In genomic region chr4:136248464-136249331, GRCm38 (mm10) we compare ENCODE assay signal across 8 mouse cellular contexts. TPM values are rescaled to one million over a fixed set of nuclear protein-coding genes. Genes with fewer than 3 reads are reported as not detected.
DNase-seq lines count a peak whose midpoint lies in the region; ATAC-seq and TF ChIP-seq lines count a peak whose summit lies in the region.

No protein-coding gene starts in this region.

- peak; percentile 46; the same call in 1 of the 2 replicates for TF ChIP-seq EP300 in ES-Bruce4 (IDR thresholded peaks at IDR 0.05; ENCODE audit: insufficient read depth, low read depth, low read length)

- whole genome bisulfite sequencing in hindbrain, embryonic 10.5 days = under 1% methylated on average over 37 of the region's 37 CpGs
- under 1% methylated on average over 36 of the region's 37 CpGs for WGBS in limb, embryonic 11.5 days
- under 1% methylated on average over 37 of the region's 37 CpGs for WGBS in neural tube, embryonic 15.5 days

- peak overlapping the region; percentile 71 for H3K9ac ChIP-seq in ES-Bruce4 (ENCODE audit: low read depth, poor library complexity, severe bottlenecking)
- H3K9ac ChIP-seq in limb, embryonic 11.5 days (ENCODE audit: low read length) = 0 out of 2 replicates have a peak overlapping the region, but pooled peaks have one; percentile 3
- no peak overlapping the region for H3K9ac ChIP-seq in neural tube, embryonic 15.5 days (replicated peaks)

- H3K27me3 ChIP-seq in ES-Bruce4 (ENCODE audit: control insufficient read depth, insufficient read depth, low read length, poor library complexity, severe bottlenecking) = no peaks in the 10 kb centered on the region
- H3K27me3 ChIP-seq in hindbrain, embryonic 10.5 days (ENCODE audit: insufficient read depth, poor library complexity, severe bottlenecking) = peaks cover 91% of the 10 kb centered on the region
- peaks cover 55% of the 10 kb centered on the region for H3K27me3 ChIP-seq in limb, embryonic 11.5 days (ENCODE audit: control insufficient read depth, insufficient read depth, low read length)
- H3K27me3 ChIP-seq in neural tube, embryonic 15.5 days (replicated peaks) = peaks cover 61% of the 10 kb centered on the region

- H3K9me3 ChIP-seq in ES-Bruce4 (replicated peaks; ENCODE audit: control insufficient read depth, insufficient read depth, low read length, poor library complexity, severe bottlenecking) = no peaks in the 10 kb centered on the region
- H3K9me3 ChIP-seq in hindbrain, embryonic 10.5 days = no peaks in the 10 kb centered on the region
- no peaks in the 10 kb centered on the region for H3K9me3 ChIP-seq in limb, embryonic 11.5 days (ENCODE audit: control insufficient read depth, low read length)
- no peaks in the 10 kb centered on the region for H3K9me3 ChIP-seq in neural tube, embryonic 15.5 days (replicated peaks)

- H3K27ac ChIP-seq in ES-Bruce4 (ENCODE audit: insufficient read depth, low read length) = no peak overlapping the region
- peak overlapping the region; percentile 14; the same call in 1 of the 2 replicates for H3K27ac ChIP-seq in hindbrain, embryonic 10.5 days
- no peak overlapping the region for H3K27ac ChIP-seq in limb, embryonic 11.5 days (replicated peaks; ENCODE audit: low read depth, low read length)
- no peak overlapping the region for H3K27ac ChIP-seq in neural tube, embryonic 15.5 days (replicated peaks)

- no peak for TF ChIP-seq CTCF in ES-Bruce4 (IDR thresholded peaks at IDR 0.05; ENCODE audit: low read depth, low read length)

- peak overlapping the region; percentile 94 for H3K4me2 ChIP-seq in limb, embryonic 11.5 days (ENCODE audit: low read depth, severe bottlenecking)
- peak overlapping the region; percentile 77 for H3K4me2 ChIP-seq in neural tube, embryonic 15.5 days

- ATAC-seq in limb, embryonic 11.5 days (ENCODE audit: insufficient number of reproducible peaks, low FRiP score, low TSS enrichment, low read depth) = no peak
- no peak for ATAC-seq in neural tube, embryonic 15.5 days (ENCODE audit: low FRiP score)

- no peak for TF ChIP-seq POLR2A in ES-Bruce4 (IDR thresholded peaks at IDR 0.05; ENCODE audit: insufficient read depth, low read length)

- H3K4me3 ChIP-seq in ES-Bruce4 (ENCODE audit: low read depth, low read length) = peak overlapping the region; percentile 81
- peak overlapping the region; percentile 55 for H3K4me3 ChIP-seq in hindbrain, embryonic 10.5 days
- peak overlapping the region; percentile 47 for H3K4me3 ChIP-seq in limb, embryonic 11.5 days (ENCODE audit: low read depth, low read length)
- peak overlapping the region; percentile 39 for H3K4me3 ChIP-seq in neural tube, embryonic 15.5 days (replicated peaks)

- H3K4me1 ChIP-seq in ES-Bruce4 (ENCODE audit: control insufficient read depth, insufficient read depth, low read length) = peaks cover 5% of the 10 kb centered on the region
- H3K4me1 ChIP-seq in hindbrain, embryonic 10.5 days (replicated peaks) = peaks cover 39% of the 10 kb centered on the region
- H3K4me1 ChIP-seq in limb, embryonic 11.5 days (ENCODE audit: control insufficient read depth, insufficient read depth, low read length) = peaks cover 36% of the 10 kb centered on the region
- peaks cover 36% of the 10 kb centered on the region for H3K4me1 ChIP-seq in neural tube, embryonic 15.5 days

- DNase-seq in ZHBTc4 (ENCODE audit: low read depth, low spot score) = peak; percentile 70
- DNase-seq in hindbrain, embryonic 10.5 days (ENCODE audit: low spot score) = peak; percentile 21
- peak; percentile 61 for DNase-seq in limb, embryonic 11.5 days (ENCODE audit: low spot score)
- DNase-seq in layer of hippocampus, adult 8-10 months (ENCODE audit: low spot score in 2 of 2) = no peak
- no peak for DNase-seq in layer of hippocampus, adult 9-11 months
- DNase-seq in frontal cortex, postnatal 25 days (ENCODE audit: low spot score in 2 of 2) = no peak

- no peaks in the 10 kb centered on the region for H3K36me3 ChIP-seq in ES-Bruce4 (ENCODE audit: control insufficient read depth, insufficient read depth, low read length, poor library complexity, severe bottlenecking)
- no peaks in the 10 kb centered on the region; the same call in 1 of the 2 replicates for H3K36me3 ChIP-seq in hindbrain, embryonic 10.5 days
- no peaks in the 10 kb centered on the region for H3K36me3 ChIP-seq in limb, embryonic 11.5 days (ENCODE audit: control insufficient read depth, insufficient read depth, low read length)
- H3K36me3 ChIP-seq in neural tube, embryonic 15.5 days = no peaks in the 10 kb centered on the region

RNA-seq across cellular contexts. Expression of gene Tcea3, which starts 1.2 kb away (rescaled TPM):
- 57.1 and 57.8 TPM in 2 replicates for polyA plus RNA-seq in ES-Bruce4 (2011; ENCODE audit: insufficient read depth, insufficient read length, low read depth, missing spikeins)
- polyA plus RNA-seq in hindbrain, embryonic 10.5 days (2016; fragmentation: Nextera tagmentation; extraction: Ambion mirVana) = 1.3 and 2.2 TPM in 2 replicates
- 3.1 and 3.8 TPM in 2 replicates for polyA plus RNA-seq in limb, embryonic 11.5 days (2014; fragmentation: Nextera tagmentation; extraction: Ambion mirVana)
- polyA plus RNA-seq in neural tube, embryonic 15.5 days (2015; fragmentation: Nextera tagmentation; extraction: Ambion mirVana) = 2.2 and 2.5 TPM in 2 replicates
- total RNA-seq in layer of hippocampus, adult 8-10 months (2022) = under 1 TPM in 3 of 4 experiments, not detected in 1; 0.45 to 0.94 (median 0.64) TPM

RNA-seq across cellular contexts. Expression of gene Zfp46, which starts 35.8 kb away (rescaled TPM):
- polyA plus RNA-seq in ES-Bruce4 (2011; ENCODE audit: insufficient read depth, insufficient read length, low read depth, missing spikeins) = 5.5 and 6.0 TPM in 2 replicates
- 24.6 and 29.0 TPM in 2 replicates for polyA plus RNA-seq in hindbrain, embryonic 10.5 days (2016; fragmentation: Nextera tagmentation; extraction: Ambion mirVana)
- 25.3 and 26.0 TPM in 2 replicates for polyA plus RNA-seq in limb, embryonic 11.5 days (2014; fragmentation: Nextera tagmentation; extraction: Ambion mirVana)
- polyA plus RNA-seq in neural tube, embryonic 15.5 days (2015; fragmentation: Nextera tagmentation; extraction: Ambion mirVana) = 34.7 and 37.5 TPM in 2 replicates
- 10 to 100 TPM; 34.4 to 60.0 (median 42.5) TPM for total RNA-seq in layer of hippocampus, adult 8-10 months (2022)

RNA-seq across cellular contexts. Expression of gene Asap3, which starts 42.5 kb away (rescaled TPM):
- 7.2 and 9.3 TPM in 2 replicates for polyA plus RNA-seq in ES-Bruce4 (2011; ENCODE audit: insufficient read depth, insufficient read length, low read depth, missing spikeins)
- polyA plus RNA-seq in hindbrain, embryonic 10.5 days (2016; fragmentation: Nextera tagmentation; extraction: Ambion mirVana) = 5.2 and 6.5 TPM in 2 replicates
- 3.0 and 3.2 TPM in 2 replicates for polyA plus RNA-seq in limb, embryonic 11.5 days (2014; fragmentation: Nextera tagmentation; extraction: Ambion mirVana)
- 6.6 and 6.7 TPM in 2 replicates for polyA plus RNA-seq in neural tube, embryonic 15.5 days (2015; fragmentation: Nextera tagmentation; extraction: Ambion mirVana)
- total RNA-seq in layer of hippocampus, adult 8-10 months (2022) = 1 to 10 TPM; 2.5 to 6.3 (median 4.6) TPM

Comparison
In these comparisons a context has a peak if more than half of its experiments do, and no peak if none do; other contexts are left out.
1. DNase-seq: peak in ZHBTc4 (single experiment), hindbrain, embryonic 10.5 days (single experiment) and limb, embryonic 11.5 days (single experiment); none in layer of hippocampus, adult 8-10 months (0 of 2), layer of hippocampus, adult 9-11 months (single experiment) and frontal cortex, postnatal 25 days (0 of 2).
2. RNA of gene Tcea3, which starts 1.2 kb away (polyA plus RNA-seq): 57.1 to 57.8 TPM in ES-Bruce4; 3.1 to 3.8 TPM in limb, embryonic 11.5 days, 2.2 to 2.5 TPM in neural tube, embryonic 15.5 days and 1.3 to 2.2 TPM in hindbrain, embryonic 10.5 days; every median in the first group is over 10 times any median in the second.
3. Peak in every context shown above with its lines, with median percentiles within 50 percentile points of each other: H3K4me3 ChIP-seq.